Mouse (Mus musculus) erythroblast, adult 5-6 weeks (primary cell): ENCODE data around the gene Flrt1. TPM values are rescaled to one million over a fixed set of nuclear protein-coding genes. Genes with fewer than 3 reads are reported as not detected.

Experiments used
- ATAC-seq: replicated peaks from 2 replicates; pipeline ENCODE4 v1.8.0; 2016; ENCODE audit warnings: moderate number of reproducible peaks, mild to moderate bottlenecking, moderate TSS enrichment, inconsistent platforms; ENCODE audit not compliant: poor library complexity, low FRiP score, severe bottlenecking
- total RNA-seq, 2 experiments: library from RNA; stranded (forward) in 1 of 2; stranded (reverse) in 1 of 2; fragments of 150-400 nt in 1 of 2; fragments of 200-764, 138-1000 nt in 1 of 2; gene quantifications; 2 replicates each; pipeline versions ENCODE4 v1.2.3 to v1.2.4; 2015 to 2017; ENCODE audit warnings: low replicate concordance in 2 of 2

Flrt1 gene
- total RNA-seq, 2 experiments from 2014 or later = not detected

DNA sequence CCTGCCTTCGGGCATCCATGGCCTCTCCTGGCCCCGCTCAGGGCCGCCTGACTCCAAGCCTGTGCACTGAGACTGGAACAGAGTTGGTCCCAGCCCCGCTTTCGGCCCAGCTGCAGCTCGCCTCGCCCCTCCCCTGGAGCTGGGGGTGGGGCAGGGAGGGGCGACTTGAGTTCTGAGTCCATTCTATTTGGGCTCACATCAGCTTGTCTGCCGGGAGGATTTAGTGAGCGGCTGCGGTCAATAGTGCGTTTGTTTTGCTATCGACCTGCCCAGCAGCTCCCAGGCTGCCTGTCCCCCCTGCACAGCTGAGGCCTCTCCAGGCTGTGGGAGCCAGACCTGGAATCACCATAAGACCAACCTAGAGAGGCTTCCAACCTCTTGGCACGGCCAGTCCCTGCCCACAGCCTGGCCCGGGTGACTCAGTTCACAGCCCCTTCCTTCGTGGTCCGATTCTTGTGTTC is 29.1 kb upstream of the Flrt1 start:
- no peak for ATAC-seq

DNA sequence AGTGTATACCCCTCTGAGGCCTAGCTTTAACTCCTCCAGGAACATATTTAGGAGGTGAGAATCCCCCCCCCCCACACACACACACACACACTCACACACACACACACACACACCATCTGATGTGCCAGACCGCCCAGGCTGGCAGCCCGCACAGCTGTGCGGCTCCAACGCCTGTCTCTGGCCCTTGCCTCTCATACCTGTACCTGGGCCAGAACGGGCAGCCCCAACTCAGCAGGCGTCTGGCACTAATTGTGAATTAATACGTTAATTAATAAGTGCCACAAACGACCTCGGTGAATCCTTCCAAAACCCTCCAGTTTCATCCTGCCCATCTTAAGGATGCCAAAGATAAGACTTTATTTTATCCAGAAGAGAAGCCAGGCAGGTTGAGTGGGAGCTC is 27.9 kb upstream of the Flrt1 start:
- no peak for ATAC-seq

DNA sequence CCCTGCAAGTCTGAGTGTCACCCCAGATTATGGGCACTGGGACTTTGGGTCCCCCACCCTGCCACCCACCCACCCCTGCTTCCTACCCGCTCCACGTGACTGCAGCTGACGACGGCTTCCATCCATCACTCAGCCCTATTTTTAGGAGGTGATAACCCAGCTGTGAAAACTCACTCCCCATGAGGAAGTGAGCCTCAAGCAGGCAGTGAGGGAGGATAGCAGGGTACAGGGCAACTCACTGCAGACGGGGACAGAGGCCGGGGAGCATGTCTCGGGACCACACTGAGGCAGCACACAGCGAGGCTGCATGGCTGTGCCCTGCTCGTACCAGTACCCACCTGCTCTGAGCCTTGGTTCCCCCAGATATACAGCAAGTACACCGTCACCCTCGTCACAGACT is 24.8 kb upstream of the Flrt1 start:
- ATAC-seq = no peak

DNA sequence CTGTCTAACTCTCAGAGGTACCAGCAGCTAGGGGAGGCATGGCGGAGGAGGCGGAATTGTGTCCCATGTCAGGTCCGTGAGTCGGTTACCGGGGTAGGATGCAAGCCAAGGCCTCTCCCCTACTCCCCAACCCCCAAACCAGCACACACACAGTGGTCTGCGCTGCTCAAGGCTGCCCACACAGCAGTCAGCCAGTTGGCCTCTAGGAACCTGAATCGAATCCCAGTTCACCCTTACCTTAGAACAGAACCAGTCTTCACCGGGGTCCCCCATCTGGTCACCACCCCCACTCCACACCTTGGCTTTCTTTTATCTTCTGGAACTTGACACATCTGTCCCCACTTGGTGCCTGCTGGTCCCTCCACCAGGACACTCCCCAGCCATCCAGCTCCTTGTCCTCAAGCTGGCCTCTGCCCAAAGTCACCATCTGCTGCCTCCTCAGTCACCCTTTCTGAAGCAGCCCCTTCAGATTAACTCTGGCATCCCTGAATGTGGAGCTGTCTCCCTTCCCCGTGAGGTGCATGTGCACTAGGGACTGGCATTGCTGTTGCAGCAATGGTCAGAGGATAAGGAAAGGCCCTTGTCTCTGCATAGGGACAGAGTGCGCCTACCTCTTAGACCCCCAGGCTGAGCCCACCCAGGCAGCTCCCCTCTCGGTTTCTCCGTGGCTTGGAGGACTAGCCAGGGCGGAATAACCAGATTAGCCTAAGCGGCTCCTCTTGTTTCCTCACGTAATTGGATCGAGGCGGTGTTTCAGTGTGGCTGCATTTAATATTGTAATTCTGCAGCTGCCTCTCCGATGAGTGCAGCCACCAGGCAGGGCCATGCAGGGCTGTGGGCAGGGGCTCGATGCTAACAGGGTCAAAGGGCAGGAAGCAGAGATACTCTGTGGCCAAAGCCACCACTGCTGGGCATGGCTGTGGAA is 23.3 kb upstream of the Flrt1 start:
- no peak for ATAC-seq

DNA sequence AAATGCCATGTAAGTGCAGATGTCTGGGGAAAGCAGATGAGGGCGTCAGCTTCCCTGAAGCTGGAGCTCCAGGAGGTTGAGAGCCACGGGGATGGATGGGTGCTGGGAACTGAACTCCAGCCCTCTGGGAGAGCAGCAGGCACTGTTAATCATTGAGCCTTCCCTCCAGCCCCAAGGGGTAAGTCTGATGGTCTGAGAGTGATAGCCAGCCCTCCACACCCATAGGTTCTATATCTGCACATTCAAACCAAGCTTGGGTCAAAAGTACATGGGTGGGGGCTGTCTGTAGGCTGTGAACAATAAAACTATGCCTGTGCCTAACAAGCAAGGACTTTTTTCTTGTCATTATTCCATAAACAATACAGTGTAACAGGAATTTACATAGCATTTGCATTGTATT is 21.4 kb upstream of the Flrt1 start:
- ATAC-seq = no peak

DNA sequence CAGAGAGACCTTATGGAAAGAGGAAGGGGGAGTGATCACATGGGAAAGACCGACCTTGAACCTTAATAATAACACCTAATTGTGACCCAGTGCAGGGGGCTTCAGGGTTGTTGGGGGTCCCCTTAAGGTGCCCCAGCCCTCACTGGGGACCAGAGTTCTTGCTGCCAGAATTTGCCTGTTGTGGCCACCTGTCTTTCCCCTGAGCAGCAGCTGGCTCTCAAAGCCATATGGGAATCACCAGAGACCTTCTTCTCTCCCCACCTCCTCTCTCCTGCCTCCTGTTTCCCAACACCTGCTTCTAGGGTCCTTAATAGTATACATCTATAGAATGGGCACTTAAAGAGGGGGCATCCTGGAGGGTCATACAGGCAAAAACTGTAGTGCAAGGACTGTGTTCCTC is 20.7 kb upstream of the Flrt1 start:
- ATAC-seq = no peak

DNA sequence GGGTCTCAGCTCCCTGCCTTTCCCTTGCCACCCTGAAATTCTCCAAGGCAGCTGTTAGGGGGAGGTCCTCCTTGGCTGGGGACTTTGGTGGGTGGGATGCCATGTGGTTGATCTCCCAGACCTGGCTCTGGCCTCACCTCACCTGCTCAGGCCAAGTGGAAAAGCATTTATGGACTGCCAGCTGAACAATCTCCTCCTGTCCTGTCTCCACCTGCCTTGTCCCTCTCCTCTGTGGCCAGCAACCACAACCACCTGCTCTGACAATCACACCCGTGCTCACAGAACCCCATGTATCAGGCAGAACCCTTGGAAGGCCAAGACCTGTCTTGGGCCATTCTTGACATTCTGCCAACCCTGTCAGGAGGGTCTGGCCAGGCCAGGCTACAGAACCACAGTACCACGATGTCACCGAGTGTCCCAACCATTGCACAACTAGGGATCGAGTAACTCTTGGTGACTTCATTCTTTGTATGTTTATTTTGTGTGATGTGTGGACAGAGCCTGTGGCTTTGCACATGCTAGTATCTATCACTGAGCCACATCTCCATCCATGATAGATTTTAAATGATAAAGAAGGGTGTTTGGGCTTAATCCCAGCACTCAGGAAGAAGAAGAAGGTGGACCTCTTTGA is 20.1 kb upstream of the Flrt1 start:
- ATAC-seq = no peak

DNA sequence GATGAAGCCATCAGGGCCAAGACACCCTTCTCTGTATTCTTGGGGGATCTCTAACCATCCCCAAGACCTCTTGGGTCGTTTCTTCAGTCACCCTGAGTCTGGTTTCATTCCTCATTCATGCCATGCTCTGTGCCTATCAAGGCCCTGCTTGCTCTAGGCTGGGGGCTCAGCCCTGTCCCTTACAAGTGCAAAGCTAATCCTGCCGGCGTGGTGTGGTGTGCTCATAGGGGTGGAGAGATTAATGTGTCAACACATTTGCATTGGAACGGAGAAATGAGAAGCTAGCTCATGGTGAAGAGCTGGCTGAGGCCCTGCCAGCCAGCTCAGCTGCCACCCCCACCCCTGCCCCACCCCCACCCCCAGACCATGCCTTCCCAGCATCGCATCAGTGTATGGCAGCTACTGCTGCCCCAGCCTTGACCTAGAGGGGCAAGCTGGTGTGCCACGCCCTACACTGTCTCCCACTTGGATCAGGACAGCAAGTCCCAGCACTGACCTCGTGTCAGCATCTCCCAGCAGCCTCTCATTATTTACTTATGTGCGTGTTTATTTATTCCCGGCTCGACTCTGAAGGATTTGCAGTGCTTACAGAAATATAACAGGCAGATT is 17.3 kb upstream of the Flrt1 start:
- no peak for ATAC-seq

DNA sequence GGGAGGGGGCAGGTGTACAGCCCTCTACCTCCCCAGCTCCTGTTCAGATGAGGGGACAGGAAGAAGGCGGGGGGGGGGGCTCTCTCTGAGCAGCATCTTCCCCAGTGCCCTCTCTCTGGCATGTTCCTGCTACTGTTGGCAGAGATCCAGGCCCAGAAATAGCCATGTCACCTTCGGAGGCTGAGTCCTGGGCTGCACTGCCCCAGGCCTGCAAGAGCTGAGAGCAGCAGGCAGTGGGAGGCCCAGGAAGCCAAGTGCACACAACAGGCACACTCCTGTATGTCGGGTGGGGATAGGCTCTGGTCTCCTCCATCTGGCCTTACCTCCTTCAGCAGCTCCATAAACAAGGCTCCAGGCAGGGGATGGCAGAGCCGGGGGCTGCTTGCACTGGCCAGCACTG is 16.7 kb upstream of the Flrt1 start:
- ATAC-seq = no peak

DNA sequence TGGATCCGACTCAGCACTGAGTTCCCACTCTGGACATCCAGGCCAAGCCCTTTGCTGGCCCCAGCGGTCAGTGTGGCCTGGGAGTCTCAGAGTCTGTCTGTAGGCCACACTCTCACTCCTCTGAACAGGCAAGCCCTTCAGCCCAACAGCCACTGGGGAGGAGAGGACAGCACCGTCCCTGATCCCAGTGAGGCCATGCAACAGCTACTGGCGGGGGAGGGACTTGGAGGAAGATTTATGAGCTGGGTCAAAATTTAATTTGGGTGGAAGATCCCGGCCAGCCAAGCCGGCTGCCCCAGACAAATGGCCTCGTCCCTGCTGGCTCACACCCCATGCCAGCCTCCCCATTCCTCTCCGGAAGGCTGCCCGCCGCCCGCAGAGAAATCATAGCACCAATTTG is 15.7 kb upstream of the Flrt1 start:
- ATAC-seq = no peak

DNA sequence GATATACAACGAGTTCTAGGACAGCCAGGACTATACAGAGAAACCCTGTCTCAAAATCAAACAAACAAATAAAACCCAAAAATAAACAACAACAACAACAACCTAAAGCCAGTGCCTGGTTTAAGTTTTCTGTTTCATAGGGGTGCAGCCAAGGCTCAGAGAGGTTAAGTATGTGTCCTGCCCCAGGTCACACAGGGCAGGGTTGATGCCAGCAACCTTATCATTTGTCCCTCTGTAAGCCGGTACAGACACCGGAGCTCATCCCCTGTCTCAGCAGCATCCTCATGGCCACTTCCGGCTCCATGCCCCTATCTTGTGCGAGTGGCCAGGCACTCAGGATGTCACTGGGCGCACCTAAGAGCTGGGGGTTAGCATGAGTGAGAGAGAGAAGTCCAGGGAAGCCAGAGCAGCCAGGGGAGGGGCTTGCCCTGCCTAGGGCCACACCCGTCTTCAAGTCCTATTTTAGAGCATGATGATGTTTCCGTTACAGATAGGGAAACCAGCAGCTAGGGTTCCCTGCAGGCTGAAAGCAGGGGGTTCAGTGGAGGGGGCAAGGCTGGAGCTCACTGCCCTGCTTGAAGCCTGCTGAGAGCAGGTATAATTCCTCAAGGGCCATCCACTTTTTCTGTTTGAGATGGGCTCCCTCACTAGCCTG is 12.3 kb upstream of the Flrt1 start:
- 0 out of 2 replicates have a peak, but pooled peaks have one; percentile 25 for ATAC-seq

DNA sequence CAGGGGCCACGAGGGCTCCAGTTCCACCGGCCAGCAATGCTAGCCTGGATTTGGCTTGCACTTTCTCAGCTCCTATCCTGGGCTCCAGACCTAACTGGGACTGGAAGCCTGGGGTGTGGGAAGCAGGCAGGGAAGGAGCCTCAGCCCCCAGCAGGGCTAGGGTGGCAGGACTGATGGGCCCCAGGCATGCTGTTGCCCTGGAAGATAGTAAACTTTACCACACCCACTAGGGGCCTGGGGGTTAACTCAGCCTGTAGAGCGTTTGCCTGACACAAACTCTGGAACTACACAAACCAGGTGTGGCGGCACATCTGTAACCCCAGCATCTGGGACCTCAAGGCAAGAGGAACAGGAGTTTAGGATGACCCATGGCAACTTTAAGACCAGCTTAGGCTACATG is 11.6 kb upstream of the Flrt1 start:
- ATAC-seq = no peak

DNA sequence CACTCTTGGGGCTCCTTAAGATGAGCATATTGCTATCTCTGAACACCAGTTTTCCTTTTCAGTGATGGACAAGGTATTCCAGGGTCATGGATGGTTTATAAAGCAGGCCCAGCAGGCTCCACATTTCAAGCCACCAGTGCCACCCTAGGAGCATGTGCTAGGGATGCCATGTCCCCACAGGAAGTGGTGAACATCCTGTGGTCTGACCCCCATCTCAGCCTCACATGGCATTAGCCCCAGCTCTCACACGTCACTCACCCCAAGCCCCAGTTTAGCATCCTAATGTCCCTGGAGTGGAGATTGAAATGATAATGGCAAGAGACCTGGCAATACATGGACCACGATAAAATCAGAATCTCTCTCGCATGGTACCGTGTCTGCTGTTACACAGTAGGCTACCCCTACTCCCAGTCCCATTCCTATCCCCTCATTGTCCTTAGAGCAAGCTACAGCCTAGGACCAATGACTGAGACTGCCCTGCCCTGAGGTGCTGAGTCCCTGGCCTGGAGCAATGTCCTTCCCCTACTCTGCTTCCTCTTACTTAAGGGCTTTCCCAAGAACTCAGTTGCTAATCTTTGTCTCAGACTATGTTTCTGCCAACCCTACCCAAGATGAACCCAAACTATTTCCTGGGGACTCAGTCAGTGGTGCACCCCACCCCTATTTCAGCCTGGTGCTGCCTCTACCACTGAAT is 10.7 kb upstream of the Flrt1 start:
- ATAC-seq = no peak

DNA sequence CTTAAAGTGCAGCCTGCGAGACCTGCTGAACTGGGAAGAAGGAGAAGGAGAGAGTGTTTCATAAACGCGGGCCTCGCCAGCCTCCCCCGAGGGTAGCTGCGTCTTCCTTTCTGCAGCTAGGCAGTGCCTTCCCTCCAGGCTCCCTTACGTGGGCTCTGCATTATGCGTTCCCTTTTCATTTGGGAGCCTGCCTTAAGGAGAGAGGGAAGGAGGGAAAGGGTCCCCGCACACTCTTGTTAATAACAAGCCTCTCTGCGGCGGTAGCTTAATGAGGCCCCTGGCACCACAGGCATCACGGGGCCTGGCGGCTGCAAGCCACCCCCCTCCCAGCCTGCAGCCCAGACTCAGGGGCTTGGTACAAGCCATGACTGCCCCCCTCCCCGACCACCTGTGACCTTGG is 8.0 kb upstream of the Flrt1 start:
- ATAC-seq = no peak

DNA sequence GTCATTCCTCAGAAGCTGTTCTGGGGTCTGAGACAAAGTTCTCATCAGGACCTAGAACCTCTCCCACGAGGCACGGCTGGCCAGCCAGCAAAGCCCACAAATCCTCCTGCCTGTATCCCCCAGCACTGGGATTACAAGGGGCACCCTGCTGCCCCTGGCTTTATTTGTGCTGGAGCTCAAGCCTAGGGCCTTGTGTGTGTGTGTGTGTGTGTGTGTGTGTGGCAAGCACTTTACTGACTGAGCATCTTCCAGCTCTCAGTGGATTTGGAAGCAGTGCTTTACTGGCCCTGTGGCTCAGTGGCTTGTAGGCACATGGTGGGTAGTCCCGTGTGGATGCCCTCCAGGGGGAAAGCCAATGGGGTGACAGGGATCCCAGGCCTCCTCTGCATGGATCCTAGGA is 7.1 kb upstream of the Flrt1 start:
- ATAC-seq = no peak

DNA sequence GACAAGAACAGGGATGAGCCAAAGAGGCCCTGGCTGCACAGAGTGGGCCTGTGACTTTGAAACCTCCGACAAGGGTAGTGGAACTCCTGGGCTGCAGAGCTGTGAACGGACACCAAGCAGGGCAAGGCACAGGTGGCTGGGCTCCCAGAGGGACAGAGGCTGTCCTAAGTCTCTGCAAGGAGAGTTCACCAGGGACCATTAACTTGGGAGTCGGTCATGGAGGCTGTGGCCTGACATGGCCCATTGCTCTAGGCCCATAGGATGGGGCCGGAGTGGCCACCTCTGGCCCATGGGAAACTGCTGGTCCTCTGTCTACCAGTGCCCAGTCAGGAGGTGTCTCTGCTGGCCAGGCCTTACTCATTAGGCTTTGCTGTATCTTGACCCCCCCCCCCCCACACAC is 6.2 kb upstream of the Flrt1 start:
- no peak for ATAC-seq

DNA sequence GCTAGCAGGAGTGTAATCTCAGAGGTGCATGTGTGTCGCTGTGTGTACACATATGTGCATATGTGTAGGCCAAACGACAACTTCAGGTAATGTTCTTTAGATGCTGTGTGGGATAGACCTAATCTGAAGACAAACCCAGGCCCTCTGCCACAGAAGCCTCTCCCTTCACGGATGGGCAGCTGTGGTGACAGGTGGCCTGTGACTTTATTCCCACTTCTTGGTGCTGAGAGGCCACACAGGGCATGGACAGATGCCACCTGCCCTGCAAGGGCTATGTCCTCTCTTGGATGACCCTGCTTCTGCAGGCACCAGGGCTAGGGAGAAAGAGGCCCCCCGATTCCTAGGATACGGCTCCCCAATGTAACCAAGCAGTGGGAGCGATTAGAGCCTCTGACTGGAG is 5.8 kb upstream of the Flrt1 start:
- no peak for ATAC-seq

DNA sequence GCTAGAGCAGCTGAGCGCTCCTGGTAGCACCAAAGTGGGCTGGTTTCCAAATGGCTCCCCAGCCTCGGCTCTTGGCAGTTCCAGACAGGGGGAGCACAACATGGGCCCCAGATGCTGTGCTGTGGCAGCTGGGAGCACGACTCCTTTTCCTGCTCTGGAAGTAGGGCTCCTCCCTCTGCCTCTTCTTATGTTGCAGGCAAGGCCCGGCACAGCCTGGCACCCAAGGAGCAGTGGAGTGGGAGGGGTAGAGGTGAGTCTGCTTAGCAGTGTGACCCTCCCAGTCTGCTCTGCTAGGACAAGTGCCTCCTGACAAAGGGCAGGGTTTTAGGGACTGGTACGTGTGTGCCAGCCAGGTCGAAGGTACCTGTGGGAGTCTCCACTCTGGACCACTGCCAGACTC is 5.3 kb upstream of the Flrt1 start:
- ATAC-seq = no peak

DNA sequence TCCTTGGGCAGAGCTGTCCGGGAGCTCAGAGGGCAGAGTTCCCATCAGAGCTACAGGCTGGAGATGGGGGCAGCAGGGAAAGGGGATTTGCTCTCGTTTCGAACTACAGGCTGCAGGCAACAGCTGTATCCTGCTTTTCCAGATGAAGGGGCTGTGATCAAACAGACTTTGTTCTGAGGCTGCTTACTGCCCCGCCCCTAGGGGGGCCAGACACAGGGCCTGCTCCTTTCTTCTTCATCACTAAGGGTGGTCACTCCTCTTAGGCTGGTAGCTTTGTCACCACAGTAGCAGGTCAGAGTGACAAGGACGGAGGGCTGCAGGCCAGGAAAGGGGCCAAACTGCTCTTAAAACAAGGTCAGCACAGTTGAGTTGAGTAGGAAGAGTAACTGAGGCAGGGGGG is 4.6 kb upstream of the Flrt1 start:
- no peak for ATAC-seq
